Mouse (Mus musculus) limb, embryonic 11.5 days (tissue): Measurements from ENCODE around the gene Ythdf2. TPM values are rescaled to one million over a fixed set of nuclear protein-coding genes. Genes with fewer than 3 reads are reported as not detected.
"Not testable (repeated sequence)": the region's sequence is repeated elsewhere in the genome, so short reads cannot be mapped to it uniquely, and the experiment has no call there.

Experiments
- ATAC-seq: fragments of 200-750 bp; cut with Nextera tagmentation; 2 replicates; pipeline ENCODE4 v1.8.0; 2017; ENCODE audit warnings: low read depth; ENCODE audit not compliant: insufficient number of reproducible peaks, low FRiP score, low TSS enrichment
- DNase-seq: peaks from one replicate; pipeline ENCODE4 v3.0.0-alpha.2; 2015; ENCODE audit warnings: low spot score
- H3K27ac ChIP-seq: fragments of 300-500 bp; sonication (generic); replicated peaks from 2 replicates; pipeline ENCODE4 v1.5.1; 2014; ENCODE audit warnings: low read depth, mild to moderate bottlenecking, low read length
- H3K27me3 ChIP-seq: fragments of 300-500 bp; sonication (generic); 2 replicates; pipeline ENCODE4 v1.6.1; 2014; ENCODE audit warnings: mild to moderate bottlenecking, low read length, mixed read lengths; ENCODE audit not compliant: control insufficient read depth, insufficient read depth
- H3K36me3 ChIP-seq: fragments of 300-500 bp; sonication (generic); 2 replicates; pipeline ENCODE4 v1.6.1; 2014; ENCODE audit warnings: mild to moderate bottlenecking, low read length, moderate library complexity, mixed read lengths; ENCODE audit not compliant: control insufficient read depth, insufficient read depth
- H3K4me1 ChIP-seq: fragments of 300-500 bp; sonication (generic); 2 replicates; pipeline ENCODE4 v1.6.1; 2014; ENCODE audit warnings: low read length, mixed read lengths; ENCODE audit not compliant: control insufficient read depth, insufficient read depth
- H3K4me2 ChIP-seq: fragments of 300-500 bp; sonication (generic); 2 replicates; pipeline ENCODE4 v1.6.1; 2014; ENCODE audit warnings: low read depth, mild to moderate bottlenecking, moderate library complexity; ENCODE audit not compliant: severe bottlenecking
- H3K4me3 ChIP-seq: fragments of 300-500 bp; sonication (generic); 2 replicates; pipeline ENCODE4 v1.5.1; 2014; ENCODE audit warnings: low read depth, low read length
- H3K9ac ChIP-seq: fragments of 300-500 bp; sonication (generic); 2 replicates; pipeline ENCODE4 v1.6.1; 2014; ENCODE audit warnings: mild to moderate bottlenecking, low read length
- H3K9me3 ChIP-seq: fragments of 300-500 bp; sonication (generic); 2 replicates; pipeline ENCODE4 v1.6.1; 2016; ENCODE audit warnings: low read length; ENCODE audit not compliant: control insufficient read depth
- WGBS: fragments of 180-500 bp; shearing (Covaris S2); extraction: QIAGEN DNeasy Blood & Tissue Kit; methylation state at CpG from one replicate; pipeline ENCODE4 v1.1.7; 2014; 5-methylcytosine and 5-hydroxymethylcytosine counted together
- polyA plus RNA-seq: library from polyadenylated mRNA; unstranded; fragments of >200 nt; fragmentation: Nextera tagmentation; extraction: Ambion mirVana; gene quantifications from 2 replicates; pipeline ENCODE4 v1.2.1, GENCODE M21; 2014

Gene Ythdf2
- polyA plus RNA-seq, 1 experiment from 2014 or later = 162 TPM

- ATAC-seq (no peak), DNase-seq (no peak)
- Histone ChIP-seq H3K4me1 (no peaks in the 10 kb centered on the region), H3K9me3 (no peaks in the 10 kb centered on the region), H3K27me3 (no peaks in the 10 kb centered on the region), H3K27ac (no peak overlapping the region), H3K9ac (no peak overlapping the region), H3K4me2 (no peak overlapping the region), H3K36me3 (peaks cover 17% of the 10 kb centered on the region; the same call in 1 of the 2 replicates), H3K4me3 (no peak overlapping the region)
- WGBS = 89% methylated on average over 5 of the region's 5 CpGs
Measured at GRCm38 (mm10) chr4:132247451-132247997, 35.4 kb upstream of the Ythdf2 start.

GRCm38 (mm10) chr4:132245643-132246042 is 33.5 kb upstream of the Ythdf2 start:
- 95% methylated on average over 3 of the region's 3 CpGs for WGBS

GRCm38 (mm10) chr4:132241208-132241607 is 29.1 kb upstream of the Ythdf2 start:
- no peaks in the 10 kb centered on the region for H3K4me1 ChIP-seq
- H3K9me3 ChIP-seq = no peaks in the 10 kb centered on the region
- H3K27ac ChIP-seq = no peak overlapping the region
- no peak overlapping the region for H3K4me3 ChIP-seq
- H3K27me3 ChIP-seq = no peaks in the 10 kb centered on the region
- no peak overlapping the region for H3K4me2 ChIP-seq
- WGBS = 94% methylated on average over 3 of the region's 3 CpGs
- ATAC-seq (no peak), DNase-seq (no peak)
- H3K9ac ChIP-seq = no peak overlapping the region
- H3K36me3 ChIP-seq = peaks cover 20% of the 10 kb centered on the region; the same call in 1 of the 2 replicates

More at GRCm38 (mm10) chr4:132245643-132246042, 33.5 kb upstream of the Ythdf2 start:
- Histone ChIP-seq H3K36me3 (peaks cover 14% of the 10 kb centered on the region; the same call in 1 of the 2 replicates), H3K9ac (no peak overlapping the region), H3K4me3 (no peak overlapping the region), H3K9me3 (no peaks in the 10 kb centered on the region), H3K4me2 (no peak overlapping the region), H3K4me1 (no peaks in the 10 kb centered on the region), H3K27ac (no peak overlapping the region), H3K27me3 (no peaks in the 10 kb centered on the region)
- DNase-seq (no peak), ATAC-seq (no peak)

- ATAC-seq (no peak), DNase-seq (no peak)
- Histone ChIP-seq H3K4me2 (no peak overlapping the region), H3K27ac (no peak overlapping the region), H3K4me1 (no peaks in the 10 kb centered on the region), H3K9ac (no peak overlapping the region), H3K36me3 (peaks cover 25% of the 10 kb centered on the region; the same call in 1 of the 2 replicates), H3K9me3 (no peaks in the 10 kb centered on the region), H3K27me3 (no peaks in the 10 kb centered on the region), H3K4me3 (no peak overlapping the region)
- WGBS = 95% methylated on average over 3 of the region's 3 CpGs
Measured at GRCm38 (mm10) chr4:132240367-132240766, 28.3 kb upstream of the Ythdf2 start.

GRCm38 (mm10) chr4:132238356-132238755 is 26.3 kb upstream of the Ythdf2 start:
- peaks cover 30% of the 10 kb centered on the region; the same call in 1 of the 2 replicates for H3K36me3 ChIP-seq
- 90% methylated on average over 4 of the region's 4 CpGs for WGBS
- H3K27me3 ChIP-seq = no peaks in the 10 kb centered on the region
- no peak for DNase-seq
- no peaks in the 10 kb centered on the region for H3K4me1 ChIP-seq
- H3K4me3 ChIP-seq = no peak overlapping the region
- no peaks in the 10 kb centered on the region for H3K9me3 ChIP-seq
- no peak overlapping the region for H3K27ac ChIP-seq
- no peak overlapping the region for H3K4me2 ChIP-seq
- H3K9ac ChIP-seq = no peak overlapping the region
- no peak for ATAC-seq

GRCm38 (mm10) chr4:132234710-132235109 is 22.6 kb upstream of the Ythdf2 start:
- no peak for DNase-seq

DNA sequence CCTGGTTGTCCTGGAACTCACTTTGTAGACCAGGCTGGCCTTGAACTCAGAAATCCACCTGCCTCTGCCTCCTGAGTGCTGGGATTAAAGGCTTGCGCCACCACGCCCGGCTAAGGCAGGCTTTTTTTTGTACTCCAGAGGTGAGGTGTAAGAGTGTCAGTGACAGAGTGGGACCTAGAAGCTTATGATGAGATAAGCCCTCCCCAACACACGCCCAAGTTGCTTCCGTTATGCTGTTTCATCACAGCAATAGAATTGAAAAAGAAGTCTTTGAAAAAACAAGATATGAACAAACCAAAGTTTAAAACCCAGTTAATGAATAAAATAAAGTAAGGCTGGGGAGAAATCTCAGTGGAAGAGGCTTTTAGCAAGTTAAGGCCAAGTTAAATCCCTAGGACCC is 18.3 kb upstream of the Ythdf2 start:
- H3K9ac ChIP-seq = no peak overlapping the region
- H3K27me3 ChIP-seq = no peaks in the 10 kb centered on the region
- H3K36me3 ChIP-seq = peaks cover 34% of the 10 kb centered on the region
- 90% methylated on average over 5 of the region's 5 CpGs for WGBS
- no peak for DNase-seq
- H3K4me1 ChIP-seq = no peaks in the 10 kb centered on the region
- no peak overlapping the region for H3K4me2 ChIP-seq
- H3K9me3 ChIP-seq = no peaks in the 10 kb centered on the region
- H3K4me3 ChIP-seq = no peak overlapping the region
- H3K27ac ChIP-seq = no peak overlapping the region
- ATAC-seq = no peak

More at GRCm38 (mm10) chr4:132234710-132235109, 22.6 kb upstream of the Ythdf2 start:
- Histone ChIP-seq H3K4me2 (no peak overlapping the region), H3K9me3 (no peaks in the 10 kb centered on the region), H3K36me3 (peaks cover 30% of the 10 kb centered on the region), H3K4me3 (no peak overlapping the region), H3K4me1 (no peaks in the 10 kb centered on the region), H3K9ac (no peak overlapping the region), H3K27me3 (no peaks in the 10 kb centered on the region), H3K27ac (no peak overlapping the region)
- WGBS = 90% methylated on average over 8 of the region's 8 CpGs
- ATAC-seq = no peak

DNA sequence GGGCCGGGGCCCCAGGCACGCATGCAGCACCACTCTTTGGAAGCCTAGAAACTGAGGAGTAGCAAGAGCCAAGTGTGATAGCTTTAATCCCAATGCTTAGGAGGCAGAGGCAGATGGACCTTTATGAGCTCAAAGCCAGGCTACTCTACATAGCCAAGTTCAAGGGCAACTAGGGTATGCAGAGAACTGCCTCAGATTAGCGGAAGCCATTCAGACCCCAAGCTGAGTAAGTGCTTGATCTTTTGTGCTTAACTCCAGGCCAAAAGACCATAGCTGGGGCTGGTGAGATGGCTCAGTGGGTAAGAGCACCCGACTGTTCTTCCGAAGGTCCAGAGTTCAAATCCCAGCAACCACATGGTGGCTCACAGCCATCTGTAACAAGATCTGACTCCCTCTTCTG is 9.9 kb upstream of the Ythdf2 start:
- not testable (repeated sequence) for H3K4me2 ChIP-seq, H3K4me3 ChIP-seq, H3K9ac ChIP-seq, ATAC-seq, H3K27me3 ChIP-seq, H3K4me1 ChIP-seq, H3K27ac ChIP-seq, DNase-seq, H3K9me3 ChIP-seq
- H3K36me3 ChIP-seq = peaks cover 17% of the 10 kb centered on the region; the same call in 1 of the 2 replicates
- WGBS = 90% methylated on average over 5 of the region's 5 CpGs

DNA sequence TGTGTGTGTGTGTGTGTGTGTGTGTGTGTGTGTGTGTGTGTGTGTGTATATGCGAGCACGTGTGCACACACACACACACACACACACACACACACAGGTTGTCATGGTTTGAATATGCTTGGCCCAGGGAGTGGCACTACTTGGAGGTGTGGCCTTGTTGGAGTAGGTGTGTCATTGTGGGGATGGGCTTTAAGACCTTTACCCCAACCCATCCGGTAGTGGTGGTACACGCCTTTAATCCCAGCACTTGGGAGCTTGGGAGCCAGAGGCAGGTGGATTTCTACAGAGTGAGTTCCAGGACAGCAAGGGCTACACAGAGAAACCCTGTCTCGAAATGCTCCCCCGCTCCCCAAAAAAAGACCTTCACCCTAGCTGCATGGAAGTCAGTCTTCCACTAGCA is 6.3 kb upstream of the Ythdf2 start:
- DNase-seq, H3K27ac ChIP-seq, H3K9me3 ChIP-seq, H3K4me3 ChIP-seq, H3K36me3 ChIP-seq, ATAC-seq, H3K27me3 ChIP-seq, H3K4me2 ChIP-seq, H3K4me1 ChIP-seq, H3K9ac ChIP-seq: not testable (repeated sequence)
- WGBS = 74% methylated on average over 6 of the region's 6 CpGs
